Mouse (Mus musculus) stomach, postnatal 0 days (tissue): ENCODE data around the gene Thbs4.

ENCODE experiments used
- CTCF ChIP-seq: IDR thresholded peaks from 2 replicates; pipeline ENCODE4 v1.5.1; 2016; ENCODE audit warnings: antibody characterized with exemption, low read depth, mild to moderate bottlenecking, moderate library complexity
- EP300 ChIP-seq: optimal IDR thresholded peaks from 2 replicates; pipeline ENCODE3; 2016; ENCODE audit warnings: antibody characterized with exemption

- no peak for TF ChIP-seq CTCF
- TF ChIP-seq EP300: no peak
Measured at GRCm38 (mm10) chr13:92816329-92816728, 21.7 kb upstream of the Thbs4 start.
